Mouse (Mus musculus): ENCODE data around the gene Sipa1l3.

Sipa1l3 gene

GRCm38 (mm10) chr7:29303738-29304462 lies 214.5 kb downstream of the Sipa1l3 start, which contains the start of gene Dpf1:
Gene Dpf1 (plus strand): TSS chr7:29303951.
- DNase-seq: peak; percentile 85 to 91

GRCm38 (mm10) chr7:29302641-29303040 lies 215.8 kb downstream of the Sipa1l3 start:
- peak in 1 of 2 experiments; percentile 14 for DNase-seq

- peak; percentile 91 to 95 for DNase-seq
Observed at GRCm38 (mm10) chr7:29301127-29301566, 217.3 kb downstream of the Sipa1l3 start.

GRCm38 (mm10) chr7:29296998-29297397 lies 221.4 kb downstream of the Sipa1l3 start:
- peak; percentile 81 to 87 for DNase-seq

GRCm38 (mm10) chr7:29295861-29296647 lies 222.4 kb downstream of the Sipa1l3 start:
- DNase-seq: peak in 1 of 2 experiments; percentile 9

GRCm38 (mm10) chr7:29294111-29294761 lies 224.2 kb downstream of the Sipa1l3 start:
- no peak for DNase-seq

- peak in 1 of 2 experiments; percentile 61 for DNase-seq
Observed at GRCm38 (mm10) chr7:29293131-29294065, 225.0 kb downstream of the Sipa1l3 start.

- DNase-seq: peak; percentile 73 to 79
Observed at GRCm38 (mm10) chr7:29292458-29293098, 225.9 kb downstream of the Sipa1l3 start.

- DNase-seq: peak; percentile 86 to 91
Observed at GRCm38 (mm10) chr7:29291616-29292457, 226.6 kb downstream of the Sipa1l3 start.

GRCm38 (mm10) chr7:29290691-29291485 lies 227.6 kb downstream of the Sipa1l3 start:
- DNase-seq: peak; percentile 63 to 79

- DNase-seq: no peak
Observed at GRCm38 (mm10) chr7:29289856-29290255, 228.6 kb downstream of the Sipa1l3 start.

GRCm38 (mm10) chr7:29288942-29289638 lies 229.4 kb downstream of the Sipa1l3 start, which contains the start of gene Ppp1r14a:
Gene Ppp1r14a (plus strand): TSS chr7:29289308.
- DNase-seq: peak; percentile 90 to 91

- no peak for DNase-seq
Observed at GRCm38 (mm10) chr7:29288079-29288478, 230.4 kb downstream of the Sipa1l3 start.

- DNase-seq: no peak
Observed at GRCm38 (mm10) chr7:29287481-29287880, 231.0 kb downstream of the Sipa1l3 start.

GRCm38 (mm10) chr7:29284523-29284922 lies 233.9 kb downstream of the Sipa1l3 start:
- no peak for DNase-seq

- DNase-seq: no peak
Observed at GRCm38 (mm10) chr7:29283876-29284275, 234.6 kb downstream of the Sipa1l3 start.

- DNase-seq: no peak
Observed at GRCm38 (mm10) chr7:29282074-29282554, 236.3 kb downstream of the Sipa1l3 start.

GRCm38 (mm10) chr7:29281201-29282073 lies 237.0 kb downstream of the Sipa1l3 start, which contains the start of gene Spint2:
Gene Spint2 (minus strand): TSS chr7:29281912.
- peak; percentile 83 to 85 for DNase-seq

Measured in cerebellum, postnatal 10 days (tissue).